8 mouse cellular contexts compared by ENCODE assay signal in the genomic region with DNA sequence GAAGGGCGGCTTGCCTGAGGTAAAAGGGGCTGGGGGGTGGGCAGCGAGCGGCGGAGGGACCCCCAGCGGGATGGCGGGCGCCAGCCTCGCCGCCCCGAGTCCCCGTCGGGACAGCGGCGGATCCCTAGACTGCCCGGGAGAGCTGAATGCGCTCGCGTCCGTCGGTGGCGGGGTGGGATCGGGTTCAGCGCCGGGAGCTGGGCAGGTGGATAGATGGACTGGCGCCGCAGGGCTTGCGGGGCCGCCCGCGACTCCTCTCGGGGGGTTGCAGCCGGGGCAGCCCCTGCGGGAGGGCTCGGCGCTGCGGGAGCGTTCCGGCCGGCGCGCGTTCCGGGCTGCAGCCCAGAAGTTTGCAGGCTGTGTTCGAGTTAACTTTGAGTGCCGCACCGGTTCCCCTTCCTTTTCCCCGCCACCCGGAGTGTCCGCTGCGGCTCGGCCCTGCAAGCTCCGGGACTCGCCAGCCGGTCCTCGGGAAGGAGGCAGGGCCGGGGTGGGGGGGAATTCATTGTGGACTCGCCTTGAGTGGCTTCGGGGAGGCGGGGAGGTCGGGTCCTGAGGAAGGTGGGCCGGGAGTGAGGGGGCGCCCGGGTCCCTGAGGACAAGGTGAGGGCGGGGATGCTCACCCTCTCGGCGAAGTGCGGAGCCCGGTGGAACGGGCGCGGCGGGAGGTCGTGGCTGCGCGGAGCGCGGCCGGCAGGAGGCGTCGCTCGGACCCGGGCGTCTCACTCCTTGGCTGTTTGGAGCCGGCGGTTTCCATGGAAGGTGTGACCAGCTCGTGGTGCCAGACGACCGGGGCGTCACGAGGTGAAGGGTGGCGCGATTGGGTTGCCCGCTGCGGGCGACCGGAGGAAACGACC. TPM values are rescaled to one million over a fixed set of nuclear protein-coding genes. Genes with fewer than 3 reads are reported as not detected.
DNase-seq lines count a peak whose midpoint lies in the region; ATAC-seq and TF ChIP-seq lines count a peak whose summit lies in the region.

No protein-coding gene starts in this region.

- TF ChIP-seq POLR2A in limb, embryonic 14.5 days (IDR thresholded peaks at IDR 0.05; ENCODE audit: borderline replicate concordance, extremely low read depth, insufficient read depth, insufficient read length) = no peak

- H3K4me3 ChIP-seq in embryonic facial prominence, embryonic 13.5 days = peak overlapping the region; percentile 92
- peak overlapping the region; percentile 95 for H3K4me3 ChIP-seq in heart, embryonic 10.5 days
- H3K4me3 ChIP-seq in kidney, embryonic 14.5 days (ENCODE audit: low read length) = peak overlapping the region; percentile 88
- peak overlapping the region; percentile 88 for H3K4me3 ChIP-seq in limb, embryonic 14.5 days (replicated peaks; ENCODE audit: low read length)
- H3K4me3 ChIP-seq in midbrain, embryonic 15.5 days = peak overlapping the region; percentile 74

- H3K27ac ChIP-seq in embryonic facial prominence, embryonic 13.5 days = peak overlapping the region; percentile 97
- peak overlapping the region; percentile 98 for H3K27ac ChIP-seq in heart, embryonic 10.5 days
- peak overlapping the region; percentile 93 for H3K27ac ChIP-seq in kidney, embryonic 14.5 days (ENCODE audit: low read depth, low read length)
- H3K27ac ChIP-seq in limb, embryonic 14.5 days (replicated peaks; ENCODE audit: low read depth, low read length) = peak overlapping the region; percentile 93
- H3K27ac ChIP-seq in midbrain, embryonic 15.5 days = peak overlapping the region; percentile 98

- WGBS in embryonic facial prominence, embryonic 13.5 days = under 1% methylated on average over 96 of the region's 97 CpGs
- WGBS in heart, embryonic 10.5 days = under 1% methylated on average over 96 of the region's 97 CpGs
- under 1% methylated on average over 78 of the region's 97 CpGs for WGBS in kidney, embryonic 14.5 days
- under 1% methylated on average over 60 of the region's 97 CpGs for WGBS in limb, embryonic 14.5 days
- under 1% methylated on average over 89 of the region's 97 CpGs for whole genome bisulfite sequencing in midbrain, embryonic 15.5 days

- peaks cover 11% of the 10 kb centered on the region for H3K36me3 ChIP-seq in embryonic facial prominence, embryonic 13.5 days
- peaks cover 17% of the 10 kb centered on the region for H3K36me3 ChIP-seq in heart, embryonic 10.5 days
- H3K36me3 ChIP-seq in kidney, embryonic 14.5 days (ENCODE audit: control insufficient read depth, insufficient read depth, low read length) = no peaks in the 10 kb centered on the region; the same call in 1 of the 2 replicates
- no peaks in the 10 kb centered on the region for H3K36me3 ChIP-seq in limb, embryonic 14.5 days (ENCODE audit: control insufficient read depth, insufficient read depth, low read length)
- no peaks in the 10 kb centered on the region for H3K36me3 ChIP-seq in midbrain, embryonic 15.5 days (replicated peaks)

- no peaks in the 10 kb centered on the region for H3K27me3 ChIP-seq in embryonic facial prominence, embryonic 13.5 days
- H3K27me3 ChIP-seq in heart, embryonic 10.5 days (ENCODE audit: insufficient read depth, poor library complexity, severe bottlenecking) = no peaks in the 10 kb centered on the region
- no peaks in the 10 kb centered on the region for H3K27me3 ChIP-seq in kidney, embryonic 14.5 days (ENCODE audit: control insufficient read depth, insufficient read depth, low read length)
- no peaks in the 10 kb centered on the region for H3K27me3 ChIP-seq in limb, embryonic 14.5 days (ENCODE audit: control insufficient read depth, insufficient read depth, low read length)
- H3K27me3 ChIP-seq in midbrain, embryonic 15.5 days (replicated peaks) = no peaks in the 10 kb centered on the region

- no peaks in the 10 kb centered on the region for H3K9me3 ChIP-seq in embryonic facial prominence, embryonic 13.5 days
- H3K9me3 ChIP-seq in heart, embryonic 10.5 days = no peaks in the 10 kb centered on the region
- no peaks in the 10 kb centered on the region for H3K9me3 ChIP-seq in kidney, embryonic 14.5 days (ENCODE audit: control insufficient read depth, low read length)
- H3K9me3 ChIP-seq in limb, embryonic 14.5 days (ENCODE audit: control insufficient read depth, low read length) = no peaks in the 10 kb centered on the region
- H3K9me3 ChIP-seq in midbrain, embryonic 15.5 days = no peaks in the 10 kb centered on the region

- peak; percentile 81 for DNase-seq in 3T3-L1 (ENCODE audit: low read depth, low spot score)
- peak; percentile 71 to 80 for DNase-seq in adrenal gland, postnatal 36 days
- DNase-seq in heart, embryonic 10.5 days (ENCODE audit: low spot score) = peak; percentile 91
- DNase-seq in limb, embryonic 14.5 days (ENCODE audit: low spot score) = peak; percentile 71
- DNase-seq in spleen, adult 18-20 months = peak; percentile 57 to 66

- peaks cover 3% of the 10 kb centered on the region; the same call in 1 of the 2 replicates for H3K4me1 ChIP-seq in embryonic facial prominence, embryonic 13.5 days
- peaks cover 3% of the 10 kb centered on the region; the same call in 1 of the 2 replicates for H3K4me1 ChIP-seq in heart, embryonic 10.5 days
- H3K4me1 ChIP-seq in kidney, embryonic 14.5 days (ENCODE audit: control insufficient read depth, insufficient read depth, low read length) = 0 out of 2 replicates have a peak, but pooled peaks cover 3% of the 10 kb centered on the region
- peaks cover 6% of the 10 kb centered on the region for H3K4me1 ChIP-seq in limb, embryonic 14.5 days (ENCODE audit: control insufficient read depth, insufficient read depth, low read length)
- peaks cover 7% of the 10 kb centered on the region for H3K4me1 ChIP-seq in midbrain, embryonic 15.5 days

- peak overlapping the region; percentile 92 for H3K9ac ChIP-seq in embryonic facial prominence, embryonic 13.5 days
- H3K9ac ChIP-seq in kidney, embryonic 14.5 days (ENCODE audit: low read depth, low read length) = peak overlapping the region; percentile 89
- H3K9ac ChIP-seq in limb, embryonic 14.5 days (ENCODE audit: low read depth, low read length, severe bottlenecking) = peak overlapping the region; percentile 86
- peak overlapping the region; percentile 73 for H3K9ac ChIP-seq in midbrain, embryonic 15.5 days

- peak overlapping the region; percentile 77 for H3K4me2 ChIP-seq in embryonic facial prominence, embryonic 13.5 days
- peak overlapping the region; percentile 68 for H3K4me2 ChIP-seq in kidney, embryonic 14.5 days (replicated peaks; ENCODE audit: low read depth, low read length)
- H3K4me2 ChIP-seq in limb, embryonic 14.5 days (replicated peaks; ENCODE audit: low read depth, low read length, severe bottlenecking) = peak overlapping the region; percentile 91
- peak overlapping the region; percentile 95 for H3K4me2 ChIP-seq in midbrain, embryonic 15.5 days

- ATAC-seq in embryonic facial prominence, embryonic 13.5 days (ENCODE audit: insufficient number of reproducible peaks, insufficient read depth, low FRiP score, low TSS enrichment, low read depth) = peak; percentile 52
- peak; percentile 56 for ATAC-seq in kidney, embryonic 14.5 days (ENCODE audit: low FRiP score, low TSS enrichment)
- ATAC-seq in limb, embryonic 14.5 days (ENCODE audit: low FRiP score, low read depth) = peak; percentile 32
- peak; percentile 24 for ATAC-seq in midbrain, embryonic 15.5 days (replicated peaks)

RNA-seq across cellular contexts. Expression of gene Tiparp, which starts 0.6 kb away (rescaled TPM):
- 10 to 100 TPM; 13.7 to 23.8 TPM for total RNA-seq in adrenal gland, postnatal 36 days (2021)
- polyA plus RNA-seq in embryonic facial prominence, embryonic 13.5 days (2015; fragmentation: Nextera tagmentation; extraction: Ambion mirVana) = 34.5 and 38.6 TPM in 2 replicates
- 36.3 and 51.3 TPM in 2 replicates for polyA plus RNA-seq in heart, embryonic 10.5 days (2016; fragmentation: Nextera tagmentation; extraction: Ambion mirVana)
- polyA plus RNA-seq in kidney, embryonic 14.5 days (2014; fragmentation: Nextera tagmentation; extraction: Ambion mirVana) = 23.1 and 29.9 TPM in 2 replicates
- 7.7 and 8.9 TPM in 2 replicates for polyA plus RNA-seq in limb, embryonic 14.5 days (2012; rRNA removed)
- polyA plus RNA-seq in limb, embryonic 14.5 days (2014; fragmentation: Nextera tagmentation; extraction: Ambion mirVana) = 29.9 and 31.4 TPM in 2 replicates
- 25.8 and 27.3 TPM in 2 replicates for polyA plus RNA-seq in midbrain, embryonic 15.5 days (2015; fragmentation: Nextera tagmentation; extraction: Ambion mirVana)

Comparison
In these comparisons a context has a peak if more than half of its experiments do, and no peak if none do; other contexts are left out.
1. Peak in every context shown above with its lines: DNase-seq, ATAC-seq, H3K4me3 ChIP-seq and H3K27ac ChIP-seq.